8 mouse cellular contexts compared by ENCODE assay signal in genomic region chr2:144166102-144166750, GRCm38 (mm10).
DNase-seq lines count a peak whose midpoint lies in the region; ATAC-seq and TF ChIP-seq lines count a peak whose summit lies in the region.

No protein-coding gene starts in this region.

- no peaks in the 10 kb centered on the region for H3K36me3 ChIP-seq in heart, adult 2 months (ENCODE audit: control insufficient read depth, insufficient read depth, low read length)
- no peaks in the 10 kb centered on the region for H3K36me3 ChIP-seq in ES-Bruce4 (ENCODE audit: control insufficient read depth, insufficient read depth, low read length, poor library complexity, severe bottlenecking)
- no peaks in the 10 kb centered on the region for H3K36me3 ChIP-seq in forebrain, embryonic 15.5 days

- intact Hi-C loops in heart, adult 2 months (cut with DNase I), result loop anchor here (10.0 kb wide), 2 partner anchors 81 to 151 kb away; partner anchors contain the start of gene Rrbp1
- intact Hi-C loops in heart, postnatal 10 days (cut with DNase I), result loop anchor here (10.0 kb wide), 1 partner anchor 151 kb away; the partner anchor contains the start of gene Rrbp1

- no peak for DNase-seq in heart, adult 2 months
- DNase-seq in heart, postnatal 10 days, result no peak
- DNase-seq in lung, postnatal 36 days, result peak; percentile 31
- DNase-seq in gastrocnemius, postnatal 4 days (ENCODE audit: low spot score in 2 of 2), result no peak
- no peak for DNase-seq in c-Kit-positive CD71-positive TER-119-positive erythroid progenitor cells, embryonic 14.5 days (ENCODE audit: low spot score)

- peak overlapping the region; percentile 97 for H3K4me2 ChIP-seq in forebrain, embryonic 15.5 days (replicated peaks)

- no peak for TF ChIP-seq CTCF in heart, adult 2 months (IDR thresholded peaks at IDR 0.05)
- TF ChIP-seq CTCF in ES-Bruce4 (IDR thresholded peaks at IDR 0.05; ENCODE audit: low read depth, low read length), result no peak

- TF ChIP-seq POLR2A in heart, adult 2 months (IDR thresholded peaks at IDR 0.05; ENCODE audit: insufficient read depth, low read depth, low read length), result no peak
- TF ChIP-seq POLR2A in ES-Bruce4 (IDR thresholded peaks at IDR 0.05; ENCODE audit: insufficient read depth, low read length), result no peak

- H3K79me2 ChIP-seq in heart, adult 2 months (replicated peaks; ENCODE audit: control insufficient read depth, insufficient read depth, low read length), result no peaks in the 10 kb centered on the region

- peak overlapping the region; percentile 93 for H3K4me3 ChIP-seq in heart, adult 2 months
- H3K4me3 ChIP-seq in ES-Bruce4 (ENCODE audit: low read depth, low read length), result peak overlapping the region; percentile 91
- H3K4me3 ChIP-seq in forebrain, embryonic 15.5 days, result peak overlapping the region; percentile 73

- no peak for TF ChIP-seq EP300 in heart, adult 2 months (IDR thresholded peaks at IDR 0.05; ENCODE audit: insufficient read depth, low read depth, low read length)
- 0 out of 2 replicates have a peak, but pooled peaks have one; percentile 8 for TF ChIP-seq EP300 in ES-Bruce4 (IDR thresholded peaks at IDR 0.05; ENCODE audit: insufficient read depth, low read depth, low read length)

- H3K9me3 ChIP-seq in ES-Bruce4 (replicated peaks; ENCODE audit: control insufficient read depth, insufficient read depth, low read length, poor library complexity, severe bottlenecking), result no peaks in the 10 kb centered on the region
- no peaks in the 10 kb centered on the region for H3K9me3 ChIP-seq in forebrain, embryonic 15.5 days

- peaks cover 6% of the 10 kb centered on the region for H3K4me1 ChIP-seq in heart, adult 2 months (ENCODE audit: control insufficient read depth, insufficient read depth, low read length)
- H3K4me1 ChIP-seq in ES-Bruce4 (ENCODE audit: control insufficient read depth, insufficient read depth, low read length), result peaks cover 2% of the 10 kb centered on the region
- peaks cover 26% of the 10 kb centered on the region for H3K4me1 ChIP-seq in forebrain, embryonic 15.5 days

- 32% methylated on average over 12 of the region's 12 CpGs for WGBS in heart, adult 2 months
- WGBS in forebrain, embryonic 15.5 days, result 28% methylated on average over 12 of the region's 12 CpGs

- peak overlapping the region; percentile 97 for H3K27ac ChIP-seq in heart, adult 2 months
- H3K27ac ChIP-seq in ES-Bruce4 (ENCODE audit: insufficient read depth, low read length), result peak overlapping the region; percentile 92
- H3K27ac ChIP-seq in forebrain, embryonic 15.5 days (replicated peaks), result peak overlapping the region; percentile 84

- H3K27me3 ChIP-seq in heart, adult 2 months (ENCODE audit: control insufficient read depth, insufficient read depth, low read length), result no peaks in the 10 kb centered on the region
- no peaks in the 10 kb centered on the region for H3K27me3 ChIP-seq in ES-Bruce4 (ENCODE audit: control insufficient read depth, insufficient read depth, low read length, poor library complexity, severe bottlenecking)
- H3K27me3 ChIP-seq in forebrain, embryonic 15.5 days, result 0 out of 2 replicates have a peak, but pooled peaks cover 4% of the 10 kb centered on the region

- no peak for ATAC-seq in forebrain, embryonic 15.5 days (replicated peaks)
- ATAC-seq in activated CD4-positive, CD25-positive, alpha-beta regulatory T cell, adult 4 months, result no peak

- H3K9ac ChIP-seq in heart, adult 2 months (ENCODE audit: low read depth, low read length), result peak overlapping the region; percentile 90
- H3K9ac ChIP-seq in ES-Bruce4 (ENCODE audit: low read depth, poor library complexity, severe bottlenecking), result peak overlapping the region; percentile 73
- peak overlapping the region; percentile 82 for H3K9ac ChIP-seq in forebrain, embryonic 15.5 days (replicated peaks)
